Mouse (Mus musculus) spleen, adult 12 weeks (tissue): ENCODE measurements around the gene Gsdma.

Experiments used
- DNase-seq: peaks from one replicate; pipeline ENCODE4 v3.0.0; 2022; ENCODE audit warnings: low spot score

Gene Gsdma

DNA sequence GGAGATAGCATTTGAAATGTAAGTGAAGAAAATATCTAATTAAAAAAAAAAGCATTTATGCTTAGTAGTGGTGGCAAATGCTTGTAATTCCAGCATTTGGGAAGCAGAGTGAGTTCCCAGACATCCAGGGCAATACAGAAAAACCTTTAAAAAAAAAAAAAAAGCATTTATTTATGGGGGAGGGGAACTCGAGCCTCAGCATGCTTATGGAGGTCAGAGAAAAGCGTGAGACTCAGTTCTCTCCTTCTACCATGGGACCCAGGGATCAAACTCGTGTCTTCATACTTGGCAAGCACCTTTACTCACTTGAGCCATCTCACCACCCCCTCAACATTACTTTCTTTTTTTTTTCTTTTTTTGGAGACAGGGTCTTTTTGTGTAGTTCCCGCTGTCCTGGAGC lies 17.0 kb downstream of the Gsdma start:
- DNase-seq = no peak

DNA sequence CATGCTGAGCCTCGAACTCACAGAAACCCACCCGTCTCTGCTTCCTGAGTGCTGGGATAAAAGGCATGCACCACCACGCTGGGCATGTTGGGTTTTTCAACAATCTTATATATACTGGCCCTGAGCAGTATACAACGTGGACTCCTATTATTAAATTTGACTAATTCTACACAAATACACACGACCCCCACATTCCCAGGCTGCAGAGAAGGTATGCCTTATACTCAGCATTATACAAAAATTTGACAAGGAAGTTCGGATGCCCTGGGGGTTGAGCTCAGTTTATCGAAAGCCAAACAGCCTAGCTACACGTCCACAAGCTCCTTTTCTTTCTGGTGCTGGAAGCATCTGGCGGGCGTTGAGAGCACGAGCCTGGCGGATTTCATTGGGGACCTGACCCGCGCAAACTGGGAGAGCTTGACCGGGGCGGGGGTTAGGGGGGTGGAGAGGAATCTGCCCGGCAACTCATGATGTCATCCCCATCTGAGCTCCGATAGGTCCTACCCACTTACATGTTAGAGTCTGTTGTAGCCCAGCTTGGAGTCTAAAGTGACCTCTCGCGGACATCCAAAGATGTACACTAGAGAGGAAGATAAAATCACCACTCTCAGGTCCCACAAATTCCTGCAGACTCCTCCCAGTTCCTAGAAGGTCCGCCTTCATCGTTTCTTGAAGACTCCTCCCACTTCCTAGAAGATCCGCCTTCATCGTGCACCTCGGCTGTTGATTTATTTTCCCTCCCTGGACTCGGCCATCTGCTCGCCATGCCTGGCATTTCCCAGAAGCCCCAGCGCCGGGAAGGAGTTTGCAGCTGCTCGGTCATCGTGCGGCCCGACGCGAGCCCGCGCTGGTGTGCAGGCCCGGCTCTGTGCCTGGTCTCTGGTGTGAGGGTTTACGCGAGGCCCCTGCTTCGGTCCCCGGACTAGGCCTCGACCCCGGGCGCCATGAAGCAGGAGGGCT lies 17.9 kb downstream of the Gsdma start, which contains the start of gene Psmd3:
Psmd3 (plus strand) TSS at position 769 of the 960 bp plus-strand sequence.
- peak; percentile 98 for DNase-seq

DNA sequence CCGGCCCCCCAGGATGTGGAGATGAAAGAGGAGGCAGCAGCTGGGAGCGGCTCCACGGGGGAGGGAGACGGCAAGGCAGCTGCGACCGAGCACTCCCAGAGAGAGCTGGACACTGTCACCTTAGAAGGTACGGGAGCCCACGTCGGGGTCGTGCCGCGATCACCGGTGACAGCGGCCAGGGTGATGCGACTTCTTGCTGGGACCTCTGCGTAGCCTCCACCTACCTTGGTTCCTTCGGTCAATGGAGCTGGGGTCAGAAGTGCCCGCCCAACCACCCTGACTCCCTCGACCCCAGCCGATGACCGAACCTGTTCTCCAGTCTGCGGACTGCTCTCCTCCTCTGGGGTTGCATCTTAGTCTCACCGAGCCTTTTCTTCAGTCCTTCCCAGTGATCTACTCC lies 18.7 kb downstream of the Gsdma start:
- DNase-seq = no peak

- no peak for DNase-seq
Measured at GRCm38 (mm10) chr11:98685642-98686041, 21.5 kb downstream of the Gsdma start.

GRCm38 (mm10) chr11:98686976-98687375 lies 22.8 kb downstream of the Gsdma start:
- DNase-seq = no peak

DNA sequence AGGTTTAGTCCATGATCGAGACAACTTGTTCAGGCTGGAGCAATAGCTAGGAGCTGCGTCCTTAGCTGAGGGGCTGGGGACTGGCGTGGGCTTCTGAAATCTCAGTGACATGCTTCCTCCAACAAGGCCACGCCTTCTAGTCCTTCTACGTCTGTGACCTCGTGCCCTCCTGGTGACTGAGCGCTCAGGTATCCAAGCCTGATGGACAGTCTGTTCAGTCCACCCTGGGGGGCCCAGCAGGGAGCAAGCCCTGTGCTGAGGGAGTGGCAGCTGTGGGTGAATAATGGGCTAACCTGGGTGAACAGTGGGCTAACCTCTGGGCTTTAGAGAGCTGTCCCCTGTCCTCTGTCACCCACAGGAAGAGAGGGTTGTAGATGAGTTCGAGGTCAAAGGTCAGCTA lies 23.9 kb downstream of the Gsdma start:
- no peak for DNase-seq

DNA sequence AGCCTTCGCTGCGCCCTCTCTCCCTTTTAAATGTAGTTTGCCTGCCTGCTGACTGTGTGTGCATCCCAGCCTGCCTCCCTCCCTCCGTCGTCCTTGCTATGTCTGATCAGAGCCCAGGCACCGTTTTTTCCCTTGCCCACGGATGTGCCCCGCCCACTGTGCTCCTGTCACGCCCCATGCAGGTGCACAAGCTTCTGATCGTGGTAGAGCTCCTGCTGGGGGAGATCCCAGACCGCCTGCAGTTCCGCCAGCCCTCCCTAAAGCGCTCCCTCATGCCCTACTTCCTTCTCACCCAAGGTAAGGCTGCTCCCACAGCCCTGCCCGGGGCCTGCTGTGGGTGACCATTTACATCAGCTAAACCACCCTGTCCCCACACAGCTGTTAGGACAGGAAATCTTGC lies 29.1 kb downstream of the Gsdma start:
- DNase-seq = no peak

- no peak for DNase-seq
Measured at GRCm38 (mm10) chr11:98693746-98694145, 29.6 kb downstream of the Gsdma start.

DNA sequence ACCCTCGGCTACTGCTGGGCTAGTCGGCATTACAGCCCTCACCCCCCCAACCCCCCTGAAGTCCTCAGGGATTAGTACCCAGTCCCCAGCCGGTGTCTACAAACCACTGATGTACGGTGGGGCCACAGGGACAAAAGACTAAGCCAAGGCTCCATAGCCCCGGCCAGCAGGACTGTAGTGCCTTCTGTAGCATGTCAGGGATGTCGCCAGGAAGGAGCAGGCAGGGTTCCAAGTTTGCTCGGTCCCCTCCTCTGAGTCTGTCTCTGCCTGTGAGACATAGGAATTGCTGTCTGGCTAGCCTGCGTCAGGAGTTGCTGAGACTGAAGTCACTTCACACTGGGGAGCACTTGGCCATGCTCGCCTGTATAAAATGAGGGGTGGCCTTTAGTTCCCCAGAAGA lies 30.1 kb downstream of the Gsdma start:
- DNase-seq = no peak

DNA sequence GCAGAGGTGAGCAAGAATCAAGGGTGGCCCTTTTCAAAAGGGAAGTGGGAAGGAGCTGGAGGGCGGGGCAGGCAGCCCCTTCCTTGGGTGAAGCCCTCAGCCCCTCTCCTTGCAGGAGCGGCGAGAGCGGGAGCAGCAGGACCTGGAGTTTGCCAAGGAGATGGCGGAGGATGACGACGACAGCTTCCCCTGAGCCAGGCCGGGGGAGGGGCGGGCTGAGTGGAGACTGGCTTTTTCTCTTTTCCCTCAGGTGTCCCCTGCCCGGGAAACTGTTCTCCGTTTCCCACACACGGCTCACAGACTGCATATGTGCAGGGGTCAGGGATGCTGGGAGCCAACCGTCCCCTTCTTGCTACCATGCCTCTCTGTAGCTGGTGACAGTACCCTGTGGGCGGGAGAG lies 31.3 kb downstream of the Gsdma start:
- DNase-seq = no peak

GRCm38 (mm10) chr11:98696454-98697216 lies 32.5 kb downstream of the Gsdma start:
- no peak for DNase-seq

DNA sequence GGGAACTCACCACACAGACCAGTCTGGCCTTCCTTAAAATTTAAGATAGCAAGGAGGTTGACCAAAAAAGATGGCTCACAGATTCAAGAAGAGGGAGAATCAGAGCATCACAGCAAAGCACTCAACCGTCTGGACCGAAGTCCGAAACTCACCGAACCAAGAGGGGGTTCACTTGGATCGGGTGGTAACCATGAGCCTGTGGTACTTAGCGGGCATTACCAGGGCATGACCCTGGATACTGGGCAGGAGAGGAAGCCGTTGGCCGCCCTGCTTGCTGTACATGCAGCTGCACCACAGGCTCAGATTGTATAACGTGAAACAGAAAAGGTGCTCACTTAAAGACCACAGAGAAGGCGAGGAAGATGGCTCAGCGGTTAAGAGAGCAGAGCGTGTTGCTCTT lies 33.1 kb downstream of the Gsdma start:
- no peak for DNase-seq

DNA sequence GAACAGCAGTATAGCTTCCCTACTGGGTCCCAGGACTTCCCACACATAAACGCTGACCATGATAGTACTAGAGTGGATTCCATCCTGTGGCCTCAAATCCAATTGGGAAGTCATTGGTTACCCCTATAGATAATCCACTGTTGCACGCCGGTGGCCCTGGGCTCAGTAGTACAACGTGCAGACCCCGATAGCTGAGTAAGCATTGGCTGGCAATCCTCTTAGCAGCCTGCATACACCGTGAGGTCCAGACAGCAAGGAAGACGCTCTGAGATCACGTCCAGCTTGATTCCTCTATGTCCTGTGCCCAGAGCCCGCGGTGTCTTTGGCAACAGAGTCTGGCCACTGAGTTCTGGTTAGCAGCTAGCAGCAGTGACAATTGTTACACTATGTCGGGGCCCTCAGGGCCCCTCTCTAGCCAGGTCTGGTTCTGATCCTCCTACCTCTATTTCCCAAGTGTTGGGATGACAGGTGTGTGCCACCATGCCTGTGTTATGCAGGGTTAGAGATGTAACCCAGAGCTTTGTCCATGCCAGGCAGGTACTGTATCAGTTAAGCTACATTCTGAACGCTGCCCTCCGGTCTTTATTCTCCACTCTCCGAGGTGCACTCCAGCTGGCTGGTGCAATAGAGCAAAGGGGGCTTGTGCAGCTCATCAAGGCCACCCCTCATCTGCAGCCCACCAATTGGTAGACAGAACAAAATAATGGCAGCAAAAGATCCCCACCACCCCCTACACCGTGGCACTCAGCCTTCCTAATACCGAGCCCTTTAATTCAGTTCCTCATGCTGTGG lies 34.9 kb downstream of the Gsdma start:
- no peak for DNase-seq

- peak; percentile 60 for DNase-seq
Measured at GRCm38 (mm10) chr11:98699911-98700310, 35.8 kb downstream of the Gsdma start.

DNA sequence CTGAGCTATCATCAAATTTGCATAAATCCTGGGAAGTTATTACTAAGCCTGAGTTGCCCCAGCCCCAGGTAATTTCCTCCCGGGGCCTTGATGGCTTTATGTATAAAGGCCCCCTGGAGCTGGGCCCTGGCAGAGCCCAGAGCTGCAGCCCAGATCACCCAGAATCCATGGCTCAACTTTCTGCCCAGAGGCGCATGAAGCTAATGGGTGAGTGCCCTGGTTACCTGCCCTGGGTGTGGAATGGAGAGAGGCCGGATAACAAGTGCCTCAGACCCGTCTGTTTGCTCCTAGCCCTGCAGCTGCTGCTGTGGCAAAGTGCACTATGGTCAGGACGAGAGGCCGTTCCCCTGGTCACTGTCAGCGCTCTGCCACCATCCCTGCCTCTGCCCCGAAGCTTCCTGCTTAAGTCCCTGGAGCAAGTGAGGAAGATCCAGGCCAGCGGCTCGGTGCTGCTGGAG lies 37.1 kb downstream of the Gsdma start, which contains the start of gene Csf3:
Csf3 (plus strand) TSS at position 51 of the 458 bp plus-strand sequence.
- no peak for DNase-seq

DNA sequence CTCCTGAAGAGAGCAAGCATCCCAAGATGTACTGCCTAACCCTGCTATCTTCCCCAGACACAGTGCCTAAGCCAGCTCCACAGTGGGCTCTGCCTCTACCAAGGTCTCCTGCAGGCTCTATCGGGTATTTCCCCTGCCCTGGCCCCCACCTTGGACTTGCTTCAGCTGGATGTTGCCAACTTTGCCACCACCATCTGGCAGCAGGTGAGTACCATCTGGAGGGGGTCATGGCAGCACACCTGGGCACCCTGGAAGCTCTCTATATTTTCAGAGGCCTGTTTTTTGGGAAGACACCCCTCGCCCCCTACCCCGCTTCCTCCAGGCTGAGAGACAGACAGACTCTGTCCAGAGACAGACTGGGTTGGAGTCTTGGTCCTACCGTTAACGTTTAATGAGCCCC lies 38.2 kb downstream of the Gsdma start:
- DNase-seq = no peak

DNA sequence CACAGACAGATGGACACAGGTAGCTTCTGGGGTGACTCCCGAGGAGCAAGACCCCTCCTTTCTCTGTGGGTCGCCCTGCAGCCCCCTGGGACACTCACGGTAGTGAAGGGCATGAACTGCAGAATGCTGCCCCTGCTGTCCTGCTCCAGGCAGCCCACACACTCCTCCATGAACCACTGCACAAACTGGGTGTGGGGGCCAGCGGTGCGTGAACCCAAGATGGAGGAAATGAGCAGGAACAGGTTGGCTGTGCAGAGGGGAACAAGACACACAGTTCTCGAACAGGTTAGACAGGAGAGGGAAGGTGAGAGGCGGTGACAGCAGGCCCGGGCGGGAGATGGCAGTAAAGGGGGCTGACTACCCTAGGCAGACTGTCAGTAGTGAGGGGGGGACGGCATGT lies 40.9 kb downstream of the Gsdma start:
- no peak for DNase-seq

DNA sequence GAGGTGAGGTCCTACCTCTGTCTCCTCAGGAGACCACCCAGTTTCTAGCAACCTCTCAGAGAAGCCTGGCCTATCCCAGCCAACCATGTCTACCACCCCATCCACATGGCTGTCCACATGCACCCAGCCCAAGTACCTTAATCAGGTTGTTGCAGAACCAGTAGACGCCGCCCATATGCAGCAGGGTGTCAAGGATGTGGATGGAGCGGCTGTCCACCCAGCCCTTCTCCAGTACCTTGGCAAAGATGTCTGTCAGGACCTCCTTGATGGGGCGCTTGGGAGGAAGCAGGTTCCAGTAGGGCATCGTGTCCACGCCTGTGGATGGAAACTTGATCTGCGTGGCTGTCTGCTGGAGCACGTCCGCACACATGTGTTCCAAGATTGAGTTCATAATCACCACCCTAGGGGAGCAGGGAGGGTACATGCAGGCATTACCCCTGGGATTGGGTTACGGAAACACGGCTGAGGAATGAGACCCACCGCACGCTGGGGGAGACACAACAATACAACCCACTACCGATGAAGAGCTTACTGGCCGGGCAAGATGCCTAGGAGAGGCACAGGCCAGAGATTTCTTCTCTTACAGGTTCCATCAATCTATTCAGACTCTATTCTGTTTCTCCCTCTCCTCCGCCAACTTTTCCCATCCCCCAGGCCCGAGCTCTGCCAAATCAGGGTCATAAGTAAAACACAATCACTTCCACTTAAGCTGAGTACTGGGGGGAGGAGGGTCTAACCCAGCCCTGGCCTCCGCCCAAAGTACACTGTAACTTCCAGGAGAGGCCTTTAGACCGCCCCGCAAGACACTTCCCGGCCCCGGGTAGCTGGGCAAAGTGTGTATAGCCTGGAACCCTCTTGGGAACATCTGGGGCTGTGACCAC lies 43.5 kb downstream of the Gsdma start:
- no peak for DNase-seq

DNA sequence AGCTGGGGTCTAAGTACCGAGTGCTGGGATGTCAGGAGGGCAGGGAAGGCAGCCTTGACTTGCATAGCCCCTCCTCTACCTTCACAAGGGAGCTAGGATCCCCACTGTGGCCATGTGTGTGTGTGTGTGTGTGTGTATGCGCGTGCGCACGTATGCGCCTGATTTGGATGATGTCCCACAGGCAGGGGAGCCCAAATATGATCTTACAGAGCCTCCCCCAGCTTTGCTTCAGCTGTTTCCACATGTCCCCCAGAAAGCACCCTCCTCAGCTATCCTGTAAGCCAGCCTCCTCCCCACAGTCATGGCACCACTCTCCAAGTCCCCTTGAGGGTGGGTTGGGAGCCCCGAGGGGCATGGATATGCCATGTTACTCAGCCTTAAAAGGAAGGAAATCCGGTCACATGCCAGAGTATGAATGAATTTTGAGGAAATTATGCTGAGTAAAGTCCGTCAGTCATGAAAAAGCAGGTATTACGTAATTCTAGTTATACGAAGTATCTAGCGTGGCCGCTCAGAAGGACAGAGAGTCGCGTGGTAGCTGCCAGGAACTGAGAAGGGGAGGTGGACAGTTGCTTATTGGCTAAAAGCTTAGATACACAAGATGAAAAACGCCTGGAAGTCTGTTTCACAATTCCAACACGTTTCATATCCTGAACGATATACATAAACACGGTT lies 44.3 kb downstream of the Gsdma start:
- no peak for DNase-seq

GRCm38 (mm10) chr11:98709001-98709741 lies 45.0 kb downstream of the Gsdma start:
- DNase-seq = no peak
